Mouse (Mus musculus): ENCODE results near the gene Cpt1c. TPM values are rescaled to one million over a fixed set of nuclear protein-coding genes. Genes with fewer than 3 reads are reported as not detected.

Cpt1c gene
- total and polyA plus RNA-seq, 2 experiments from 2014 or later: 50.7 to 99.4 TPM

DNA sequence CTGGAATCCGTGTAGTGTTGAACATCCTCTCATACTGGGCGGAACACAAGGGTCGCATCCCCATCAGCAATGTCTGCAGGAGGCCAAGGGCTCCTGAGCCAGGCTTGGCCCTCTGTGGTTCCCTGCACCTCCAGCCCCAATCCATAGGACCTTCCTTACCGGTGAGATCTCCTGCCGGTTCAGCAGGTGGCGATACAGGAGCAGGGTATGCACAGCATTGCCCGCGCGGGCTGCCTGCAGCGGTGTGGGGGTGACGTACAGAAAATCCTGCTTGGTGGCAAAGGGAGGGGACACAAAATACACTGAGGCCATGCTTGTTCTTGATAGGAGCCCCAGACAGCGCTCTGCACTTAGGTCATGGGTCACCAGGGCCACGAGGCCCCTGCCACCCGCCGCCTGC is 8.0 kb downstream of the Cpt1c start:
- 78% methylated on average over 15 of the region's 15 CpGs for WGBS

DNA sequence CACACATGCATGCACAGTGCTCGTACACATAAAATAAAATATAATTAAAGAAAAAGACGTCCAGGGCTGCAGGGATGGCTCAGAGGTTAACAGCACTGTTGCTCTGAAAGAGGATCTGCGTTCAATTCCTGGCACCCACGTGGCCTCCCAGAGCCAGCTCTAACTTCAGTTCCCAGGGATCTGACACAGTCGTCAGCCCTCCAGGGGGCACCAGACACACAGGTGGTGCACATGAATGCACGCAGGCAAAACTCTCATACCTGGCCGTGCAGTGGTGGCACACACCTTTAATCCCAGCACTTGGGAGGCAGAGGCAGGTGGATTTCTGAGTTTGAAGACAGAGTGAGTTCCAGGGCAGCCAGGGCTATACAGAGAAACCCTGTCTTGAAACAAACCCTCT is 8.7 kb downstream of the Cpt1c start:
- DNase-seq (ENCODE audit: low spot score): no peak
- Histone ChIP-seq H3K4me2 (ENCODE audit: low read depth, low read length) (no peak overlapping the region), H3K27me3 (ENCODE audit: insufficient read depth, low read length) (no peaks in the 10 kb centered on the region), H3K27ac (no peak overlapping the region), H3K9ac (replicated peaks; ENCODE audit: low read length) (no peak overlapping the region), H3K4me1 (ENCODE audit: insufficient read depth, low read length) (peaks cover 1% of the 10 kb centered on the region; the same call in 1 of the 2 replicates), H3K9me3 (ENCODE audit: low read length) (no peaks in the 10 kb centered on the region), H3K36me3 (ENCODE audit: insufficient read depth, low read length) (peaks cover 17% of the 10 kb centered on the region), H3K4me3 (ENCODE audit: low read length) (no peak overlapping the region)
- no peak for ATAC-seq
- TF ChIP-seq CTCF (IDR thresholded peaks at IDR 0.05; ENCODE audit: low read depth): no peak; the same call in 1 of the 2 replicates
- 79% methylated on average over 7 of the region's 7 CpGs for WGBS

More for the DNA sequence above, 8.0 kb downstream of the Cpt1c start:
- H3K9me3 ChIP-seq (ENCODE audit: low read length): no peaks in the 10 kb centered on the region
- H3K27me3 ChIP-seq (ENCODE audit: insufficient read depth, low read length): no peaks in the 10 kb centered on the region
- no peak overlapping the region for H3K27ac ChIP-seq
- peaks cover 12% of the 10 kb centered on the region; the same call in 1 of the 2 replicates for H3K36me3 ChIP-seq (ENCODE audit: insufficient read depth, low read length)
- no peak for TF ChIP-seq CTCF (IDR thresholded peaks at IDR 0.05; ENCODE audit: low read depth)
- ATAC-seq (no peak), DNase-seq (ENCODE audit: low spot score) (no peak)
- H3K4me2 ChIP-seq (ENCODE audit: low read depth, low read length): no peak overlapping the region
- no peak overlapping the region for H3K4me3 ChIP-seq (ENCODE audit: low read length)
- H3K9ac ChIP-seq (replicated peaks; ENCODE audit: low read length): no peak overlapping the region
- peaks cover 8% of the 10 kb centered on the region; the same call in 1 of the 2 replicates for H3K4me1 ChIP-seq (ENCODE audit: insufficient read depth, low read length)

DNA sequence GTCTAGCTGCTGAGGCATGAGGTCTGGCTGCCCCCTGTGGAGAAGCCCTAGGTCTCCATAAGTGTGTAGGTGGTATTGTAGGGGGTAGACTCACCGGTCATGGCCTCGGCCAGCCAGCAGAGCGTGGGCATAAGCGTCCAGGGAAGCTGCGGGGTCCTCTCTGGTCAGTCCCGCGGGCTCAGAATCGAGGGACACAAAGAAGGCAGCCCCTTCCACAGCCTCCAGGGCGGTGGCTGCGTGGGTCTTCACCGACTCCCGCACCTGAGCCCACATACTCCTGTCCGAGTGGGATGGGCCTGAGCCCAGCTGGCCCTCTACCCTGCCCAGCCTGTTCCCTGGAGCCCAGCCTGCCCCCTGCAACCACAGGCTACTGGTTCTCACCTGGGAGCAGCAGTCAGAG is 9.7 kb downstream of the Cpt1c start:
- no peak for TF ChIP-seq CTCF (IDR thresholded peaks at IDR 0.05; ENCODE audit: low read depth)
- DNase-seq (ENCODE audit: low spot score): no peak
- Histone ChIP-seq H3K4me1 (ENCODE audit: insufficient read depth, low read length) (no peaks in the 10 kb centered on the region), H3K36me3 (ENCODE audit: insufficient read depth, low read length) (peaks cover 21% of the 10 kb centered on the region), H3K27ac (no peak overlapping the region), H3K9me3 (ENCODE audit: low read length) (no peaks in the 10 kb centered on the region), H3K4me2 (ENCODE audit: low read depth, low read length) (no peak overlapping the region), H3K27me3 (ENCODE audit: insufficient read depth, low read length) (no peaks in the 10 kb centered on the region), H3K4me3 (ENCODE audit: low read length) (no peak overlapping the region), H3K9ac (replicated peaks; ENCODE audit: low read length) (no peak overlapping the region)
- WGBS: 96% methylated on average over 13 of the region's 13 CpGs
- no peak for ATAC-seq

DNA sequence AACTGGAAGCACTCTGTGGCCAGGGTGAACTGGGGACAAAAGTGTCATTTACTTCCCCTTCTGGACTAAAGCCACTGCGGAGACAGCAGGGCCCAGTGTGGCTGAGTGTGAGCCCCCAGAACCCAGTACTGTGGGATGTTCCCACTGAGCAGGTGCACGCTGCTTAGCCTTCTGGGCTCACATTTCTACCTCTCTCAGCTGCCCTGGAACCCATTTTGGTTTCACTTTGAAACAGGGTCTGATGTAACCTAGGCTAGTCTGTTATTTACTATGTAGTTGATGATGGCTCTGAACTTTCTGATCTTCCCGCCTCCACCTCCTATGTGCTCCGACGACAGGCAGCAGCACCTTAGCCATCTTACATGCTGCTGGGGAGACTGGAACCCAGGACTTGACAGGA is 11.8 kb downstream of the Cpt1c start:
- Histone ChIP-seq H3K9me3 (ENCODE audit: low read length) (no peaks in the 10 kb centered on the region), H3K4me3 (ENCODE audit: low read length) (no peak overlapping the region), H3K36me3 (ENCODE audit: insufficient read depth, low read length) (peaks cover 21% of the 10 kb centered on the region), H3K9ac (replicated peaks; ENCODE audit: low read length) (no peak overlapping the region), H3K4me1 (ENCODE audit: insufficient read depth, low read length) (no peaks in the 10 kb centered on the region), H3K27ac (no peak overlapping the region), H3K27me3 (ENCODE audit: insufficient read depth, low read length) (no peaks in the 10 kb centered on the region), H3K4me2 (ENCODE audit: low read depth, low read length) (no peak overlapping the region)
- DNase-seq (ENCODE audit: low spot score): no peak
- TF ChIP-seq CTCF (IDR thresholded peaks at IDR 0.05; ENCODE audit: low read depth): no peak
- ATAC-seq: no peak
- WGBS: 90% methylated on average over 5 of the region's 5 CpGs

DNA sequence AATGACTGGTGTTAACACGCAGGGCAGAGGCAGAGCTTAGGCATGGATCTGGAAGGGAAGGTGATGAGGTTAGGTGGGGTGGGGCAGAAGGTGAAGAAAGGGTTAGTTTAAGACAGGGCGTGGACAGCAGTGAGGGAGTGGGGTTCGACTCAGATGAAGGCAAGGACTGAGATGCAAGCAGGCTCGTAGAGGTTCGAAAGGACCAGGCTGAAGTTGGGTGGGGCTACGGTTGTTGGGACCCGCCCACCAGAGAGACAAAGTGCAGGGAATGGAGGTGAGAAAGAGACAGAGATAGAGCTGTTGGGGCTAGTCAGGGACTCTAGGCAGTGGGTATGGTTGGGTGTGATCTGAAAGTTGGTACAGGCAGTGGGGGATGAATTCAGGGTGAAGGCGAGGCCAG is 12.3 kb downstream of the Cpt1c start:
- WGBS: 80% methylated on average over 8 of the region's 8 CpGs
- TF ChIP-seq CTCF (IDR thresholded peaks at IDR 0.05; ENCODE audit: low read depth): no peak
- Histone ChIP-seq H3K9ac (replicated peaks; ENCODE audit: low read length) (no peak overlapping the region), H3K4me3 (ENCODE audit: low read length) (no peak overlapping the region), H3K36me3 (ENCODE audit: insufficient read depth, low read length) (peaks cover 21% of the 10 kb centered on the region), H3K9me3 (ENCODE audit: low read length) (no peaks in the 10 kb centered on the region), H3K27me3 (ENCODE audit: insufficient read depth, low read length) (no peaks in the 10 kb centered on the region), H3K4me2 (ENCODE audit: low read depth, low read length) (no peak overlapping the region), H3K27ac (no peak overlapping the region), H3K4me1 (ENCODE audit: insufficient read depth, low read length) (no peaks in the 10 kb centered on the region)
- no peak for ATAC-seq
- no peak for DNase-seq (ENCODE audit: low spot score)

DNA sequence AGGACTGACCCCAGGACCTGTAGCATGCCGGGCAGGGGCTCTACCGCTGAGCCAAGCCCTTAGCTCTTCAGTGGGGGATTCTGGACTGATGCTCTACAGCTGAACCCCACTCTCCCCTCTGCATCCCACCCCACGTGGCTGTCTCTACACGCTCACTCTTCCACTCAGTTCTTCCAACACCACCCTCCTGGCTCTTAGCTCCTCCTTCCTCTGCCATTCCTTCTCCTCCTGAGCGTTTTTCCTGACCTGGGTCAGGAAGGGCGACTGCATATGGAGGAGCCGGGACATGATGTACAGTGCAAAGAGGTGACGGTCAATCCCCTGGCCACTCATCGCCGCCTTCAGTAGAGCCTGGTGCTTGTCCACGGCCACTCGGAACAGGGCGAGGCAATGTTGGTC is 14.1 kb downstream of the Cpt1c start:
- Histone ChIP-seq H3K4me1 (ENCODE audit: insufficient read depth, low read length) (no peaks in the 10 kb centered on the region), H3K4me2 (ENCODE audit: low read depth, low read length) (no peak overlapping the region), H3K36me3 (ENCODE audit: insufficient read depth, low read length) (peaks cover 16% of the 10 kb centered on the region), H3K9me3 (ENCODE audit: low read length) (no peaks in the 10 kb centered on the region), H3K27ac (no peak overlapping the region), H3K27me3 (ENCODE audit: insufficient read depth, low read length) (no peaks in the 10 kb centered on the region), H3K9ac (replicated peaks; ENCODE audit: low read length) (no peak overlapping the region), H3K4me3 (ENCODE audit: low read length) (no peak overlapping the region)
- TF ChIP-seq CTCF (IDR thresholded peaks at IDR 0.05; ENCODE audit: low read depth): no peak
- WGBS: 93% methylated on average over 13 of the region's 13 CpGs
- no peak for DNase-seq (ENCODE audit: low spot score)
- ATAC-seq: no peak

DNA sequence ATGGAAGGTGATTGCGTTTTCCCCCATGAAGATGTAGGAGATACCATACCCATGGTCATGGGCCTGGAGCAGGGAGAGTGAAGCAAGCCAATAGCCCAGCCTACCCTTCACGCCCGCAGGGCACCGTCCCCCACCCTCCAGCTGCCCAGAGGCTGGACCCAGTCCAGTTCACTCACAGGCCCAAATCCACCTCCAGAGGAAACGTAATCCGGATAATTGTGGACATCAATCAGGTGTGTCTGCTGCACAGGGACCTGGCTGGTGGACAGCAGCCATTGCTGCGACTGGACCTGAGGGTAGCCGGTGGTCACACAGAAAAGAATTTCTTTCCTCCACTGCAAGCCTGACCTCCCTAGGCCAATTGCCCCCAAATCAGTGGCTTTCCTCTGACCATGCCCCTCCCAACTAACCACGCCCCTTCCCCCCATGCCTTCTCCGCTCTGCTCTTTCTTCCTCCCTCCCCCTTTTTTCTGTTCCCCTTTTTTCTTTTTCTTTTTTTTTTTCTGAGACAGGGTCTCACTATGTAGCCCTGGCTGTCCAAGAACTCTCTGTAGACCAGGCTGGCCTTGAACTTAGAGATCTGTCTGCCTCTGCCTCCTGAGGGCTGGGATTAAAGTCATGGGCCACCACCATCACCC is 14.7 kb downstream of the Cpt1c start:
- no peak for DNase-seq (ENCODE audit: low spot score)
- ATAC-seq: no peak

More for the DNA sequence above, 14.7 kb downstream of the Cpt1c start:
- 84% methylated on average over 10 of the region's 10 CpGs for WGBS
- Histone ChIP-seq H3K9me3 (ENCODE audit: low read length) (no peaks in the 10 kb centered on the region), H3K9ac (replicated peaks; ENCODE audit: low read length) (no peak overlapping the region), H3K4me1 (ENCODE audit: insufficient read depth, low read length) (no peaks in the 10 kb centered on the region), H3K36me3 (ENCODE audit: insufficient read depth, low read length) (peaks cover 16% of the 10 kb centered on the region), H3K4me2 (ENCODE audit: low read depth, low read length) (no peak overlapping the region), H3K4me3 (ENCODE audit: low read length) (no peak overlapping the region), H3K27ac (no peak overlapping the region), H3K27me3 (ENCODE audit: insufficient read depth, low read length) (no peaks in the 10 kb centered on the region)
- TF ChIP-seq CTCF (IDR thresholded peaks at IDR 0.05; ENCODE audit: low read depth): no peak

All from hindbrain, postnatal 0 days (tissue).